Mouse (Mus musculus): ENCODE results near the gene Kri1. TPM values are rescaled to one million over a fixed set of nuclear protein-coding genes. Genes with fewer than 3 reads are reported as not detected.
"Not testable (repeated sequence)": the region's sequence is repeated elsewhere in the genome, so short reads cannot be mapped to it uniquely, and the experiment has no call there.

Gene Kri1
- 100 to 1,000 TPM in 23 of 26 experiments, 10 to 100 TPM in 3; 86.2 to 201 (median 143) TPM for total RNA-seq (2018; cell fraction: chromatin; rRNA removed)
- total RNA-seq (2018; cell fraction: cytosol; rRNA removed): 10 to 100 TPM; 19.2 to 38.5 (median 29.8) TPM
- 100 to 1,000 TPM in 4 of 26 experiments, 10 to 100 TPM in 22; 43.4 to 123 (median 71.4) TPM for total RNA-seq (2018; cell fraction: nucleus; rRNA removed)
- polyA plus RNA-seq (2018): 26.4 to 51.5 TPM (median 40.3 TPM) in 3 replicates

DNA sequence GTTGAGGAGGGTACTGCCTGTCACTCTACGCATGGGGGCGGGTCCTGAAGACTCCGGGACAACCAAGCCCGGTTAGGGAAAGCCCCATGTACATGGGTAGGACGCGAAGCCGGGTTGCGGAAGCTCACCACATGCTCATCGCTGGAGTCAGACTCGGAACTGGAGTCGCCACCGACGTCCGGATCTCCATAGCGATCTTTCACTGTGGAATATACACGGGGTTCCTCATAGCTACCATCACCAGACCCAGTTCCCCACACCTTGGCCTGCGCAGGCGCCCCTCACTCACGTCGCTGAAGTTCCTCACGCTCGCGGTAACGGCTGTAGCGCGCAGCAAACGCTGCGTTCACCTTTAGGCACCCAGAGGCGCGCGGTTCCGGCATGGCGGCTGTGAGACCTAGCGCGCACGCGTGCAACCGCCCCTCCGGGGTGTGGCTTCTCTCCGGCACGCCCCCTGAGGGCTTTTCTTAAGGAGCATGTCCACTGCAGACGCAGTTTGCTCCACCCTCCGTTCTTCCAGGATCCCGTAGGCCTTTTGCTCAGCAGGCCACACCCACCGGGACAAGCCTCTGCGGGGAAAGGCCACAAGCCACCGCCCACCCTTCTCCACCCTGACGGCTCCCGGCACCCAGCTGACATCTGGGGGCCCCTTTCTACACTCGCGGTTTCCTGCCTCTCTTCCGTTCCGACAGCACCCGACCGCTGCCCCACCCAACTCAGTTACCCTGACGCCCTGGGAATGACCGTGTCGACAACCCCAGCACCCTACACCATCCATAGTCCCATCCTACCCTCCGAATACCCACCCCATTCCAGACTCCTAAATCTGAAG lies at the start of gene Kri1:
Gene Kri1, minus strand, starts transcription at position 399 of the 832 bp plus-strand sequence.
- 0% methylated on average over 57 of the region's 59 CpGs for WGBS (ENCODE audit: missing documents)
- Histone ChIP-seq H3K36me3 (ENCODE audit: inconsistent target) (peaks cover 21% of the 10 kb centered on the region), H3K4me3 (ENCODE audit: inconsistent target) (peak within 1 kb of the TSS; percentile 73), H3K79me2 (ENCODE audit: inconsistent target) (peaks cover 51% of the 10 kb centered on the region), H3K27ac (peak within 1 kb of the TSS; percentile 85)

DNA sequence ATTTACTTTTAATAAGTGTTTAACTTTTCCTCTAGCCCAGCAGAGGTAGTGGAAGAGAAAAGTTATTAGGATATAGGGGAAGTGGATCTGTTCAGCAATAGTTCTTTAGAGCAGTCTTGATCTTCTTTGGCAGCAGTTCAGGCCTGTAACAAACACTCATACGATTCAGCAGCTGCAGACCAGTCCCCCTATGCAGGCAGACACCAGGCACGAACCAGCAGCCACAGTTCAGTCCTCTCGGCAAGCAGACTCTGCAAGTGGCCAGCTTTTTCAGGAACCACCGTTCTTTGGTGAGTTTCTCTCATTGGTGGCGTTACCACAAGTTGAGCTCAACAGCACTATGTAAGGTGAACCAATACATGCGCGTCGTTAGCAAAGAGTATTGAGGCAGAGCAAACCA lies 48.7 kb upstream of the Kri1 start:
- no peak overlapping the region for H3K27ac ChIP-seq
- WGBS (ENCODE audit: missing documents): 88% methylated on average over 8 of the region's 8 CpGs
- H3K79me2 ChIP-seq (ENCODE audit: inconsistent target): peaks cover 34% of the 10 kb centered on the region; the same call in 1 of the 2 replicates
- peaks cover 2% of the 10 kb centered on the region; the same call in 1 of the 2 replicates for H3K36me3 ChIP-seq (ENCODE audit: inconsistent target)
- no peak overlapping the region for H3K4me3 ChIP-seq (ENCODE audit: inconsistent target)

DNA sequence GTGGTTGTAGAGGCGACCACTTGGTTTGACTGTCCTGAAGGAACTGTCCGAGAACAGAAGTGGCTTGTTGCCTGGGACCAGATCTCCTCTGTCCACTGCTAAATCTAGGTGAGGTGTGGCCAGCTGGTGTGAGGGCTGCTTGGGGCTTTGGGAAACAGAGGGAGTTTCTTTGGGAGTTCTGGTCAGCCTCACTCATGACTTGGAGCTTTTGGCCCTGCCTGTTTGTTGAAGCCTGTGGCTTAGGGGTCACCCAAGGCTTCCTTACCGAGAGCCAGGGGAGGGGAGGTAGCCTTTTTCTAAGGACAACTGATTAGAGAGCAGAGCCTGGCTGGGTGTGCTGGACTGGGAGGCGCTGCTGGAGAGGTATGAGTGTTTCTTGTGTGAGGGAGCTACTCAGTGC lies 47.6 kb upstream of the Kri1 start:
- Histone ChIP-seq H3K36me3 (ENCODE audit: inconsistent target) (no peaks in the 10 kb centered on the region), H3K79me2 (ENCODE audit: inconsistent target) (peaks cover 44% of the 10 kb centered on the region), H3K27ac (no peak overlapping the region), H3K4me3 (ENCODE audit: inconsistent target) (no peak overlapping the region)
- 79% methylated on average over 4 of the region's 4 CpGs for WGBS (ENCODE audit: missing documents)

DNA sequence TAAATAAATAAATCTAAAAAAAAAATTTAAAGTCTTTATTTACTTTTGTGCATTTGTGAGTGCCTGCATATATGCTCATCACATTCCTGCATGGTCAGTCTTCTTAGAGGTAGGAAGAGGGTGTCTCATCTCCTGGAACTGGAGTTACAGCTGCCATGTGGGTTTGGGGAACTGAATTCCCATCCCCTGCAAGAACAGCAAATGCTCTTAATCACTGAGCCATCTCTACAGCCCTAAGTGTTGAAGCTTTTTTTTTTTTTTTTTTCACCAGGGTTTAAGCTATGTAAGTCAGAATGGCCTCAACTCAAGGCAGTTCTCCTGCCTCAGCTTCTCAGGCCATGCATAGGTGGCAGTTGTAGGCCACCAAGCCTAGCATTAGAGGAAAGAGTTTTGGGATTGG lies 47.0 kb upstream of the Kri1 start:
- Histone ChIP-seq H3K27ac (no peak overlapping the region), H3K4me3 (ENCODE audit: inconsistent target) (no peak overlapping the region), H3K36me3 (ENCODE audit: inconsistent target) (no peaks in the 10 kb centered on the region), H3K79me2 (ENCODE audit: inconsistent target) (peaks cover 50% of the 10 kb centered on the region)

DNA sequence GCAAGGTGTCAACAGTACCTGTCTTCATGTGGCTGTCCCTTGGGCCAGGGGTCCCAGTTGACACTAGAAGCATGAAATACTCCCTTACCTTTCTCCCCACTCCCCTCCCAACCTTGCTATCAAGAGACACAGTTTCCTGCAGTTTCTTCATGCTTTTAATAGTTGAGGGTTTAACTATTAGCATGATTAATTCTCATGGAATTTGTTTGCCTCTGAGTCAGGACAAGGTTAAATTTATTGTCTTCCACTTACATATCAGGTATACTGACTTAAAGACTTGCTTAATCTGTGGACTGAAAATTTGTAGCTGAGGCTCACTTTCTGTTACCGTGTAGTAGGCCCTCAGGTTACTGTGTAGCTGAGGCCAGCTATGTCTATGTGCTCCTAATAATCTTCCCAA lies 45.8 kb upstream of the Kri1 start:
- 94% methylated on average over 1 of the region's 1 CpGs for WGBS (ENCODE audit: missing documents)
- no peak overlapping the region for H3K27ac ChIP-seq

DNA sequence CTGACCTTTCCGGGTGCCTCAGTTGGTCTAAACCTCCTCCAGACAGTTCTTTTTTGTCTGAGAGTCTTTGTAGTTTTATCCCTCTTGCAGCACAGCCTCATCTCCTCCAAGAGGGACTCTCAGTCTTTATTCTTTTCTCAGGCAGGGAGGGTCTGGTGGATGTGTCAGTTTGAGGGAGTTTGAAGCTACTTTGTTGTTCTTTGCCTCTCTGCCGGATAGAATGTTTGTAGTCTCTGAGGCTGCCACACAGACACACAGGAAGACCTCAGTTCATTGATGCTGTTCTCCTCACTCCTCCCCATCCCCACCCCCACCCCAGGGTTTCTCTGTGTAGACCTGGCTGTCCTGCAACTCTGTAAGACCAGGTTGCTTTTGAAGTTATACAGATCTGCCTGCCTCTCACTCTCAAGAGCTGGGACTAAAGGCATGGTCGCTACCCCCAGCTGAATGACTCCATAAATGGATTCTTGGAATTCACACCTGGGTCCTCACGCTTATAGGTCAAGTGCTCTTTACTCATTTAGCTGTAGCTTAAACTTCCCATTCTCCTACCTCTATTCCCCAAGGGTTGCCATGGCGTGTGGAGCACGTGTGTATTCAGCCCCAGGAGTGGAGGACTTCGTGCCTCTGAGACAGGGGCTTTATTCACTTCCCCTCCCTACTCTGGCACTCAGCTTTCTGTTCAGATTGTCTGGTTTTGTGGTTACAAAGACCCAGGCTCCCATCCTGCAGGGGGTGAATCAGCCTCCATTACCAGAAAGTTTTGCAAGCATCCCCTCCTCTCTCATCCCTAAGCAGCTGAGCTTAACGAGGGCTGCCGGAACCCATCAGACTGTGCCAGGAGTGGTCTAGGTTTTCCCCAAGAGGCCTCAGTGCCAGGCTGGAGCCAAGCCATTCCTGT lies 44.6 kb upstream of the Kri1 start:
- 28% methylated on average over 9 of the region's 9 CpGs for WGBS (ENCODE audit: missing documents)
- H3K27ac ChIP-seq: no peak overlapping the region
- H3K79me2 ChIP-seq (ENCODE audit: inconsistent target): peaks cover 67% of the 10 kb centered on the region
- H3K4me3 ChIP-seq (ENCODE audit: inconsistent target): no peak overlapping the region
- no peaks in the 10 kb centered on the region for H3K36me3 ChIP-seq (ENCODE audit: inconsistent target)

More for the DNA sequence above, 45.8 kb upstream of the Kri1 start:
- Histone ChIP-seq H3K36me3 (ENCODE audit: inconsistent target) (no peaks in the 10 kb centered on the region), H3K79me2 (ENCODE audit: inconsistent target) (peaks cover 61% of the 10 kb centered on the region), H3K4me3 (ENCODE audit: inconsistent target) (no peak overlapping the region)

DNA sequence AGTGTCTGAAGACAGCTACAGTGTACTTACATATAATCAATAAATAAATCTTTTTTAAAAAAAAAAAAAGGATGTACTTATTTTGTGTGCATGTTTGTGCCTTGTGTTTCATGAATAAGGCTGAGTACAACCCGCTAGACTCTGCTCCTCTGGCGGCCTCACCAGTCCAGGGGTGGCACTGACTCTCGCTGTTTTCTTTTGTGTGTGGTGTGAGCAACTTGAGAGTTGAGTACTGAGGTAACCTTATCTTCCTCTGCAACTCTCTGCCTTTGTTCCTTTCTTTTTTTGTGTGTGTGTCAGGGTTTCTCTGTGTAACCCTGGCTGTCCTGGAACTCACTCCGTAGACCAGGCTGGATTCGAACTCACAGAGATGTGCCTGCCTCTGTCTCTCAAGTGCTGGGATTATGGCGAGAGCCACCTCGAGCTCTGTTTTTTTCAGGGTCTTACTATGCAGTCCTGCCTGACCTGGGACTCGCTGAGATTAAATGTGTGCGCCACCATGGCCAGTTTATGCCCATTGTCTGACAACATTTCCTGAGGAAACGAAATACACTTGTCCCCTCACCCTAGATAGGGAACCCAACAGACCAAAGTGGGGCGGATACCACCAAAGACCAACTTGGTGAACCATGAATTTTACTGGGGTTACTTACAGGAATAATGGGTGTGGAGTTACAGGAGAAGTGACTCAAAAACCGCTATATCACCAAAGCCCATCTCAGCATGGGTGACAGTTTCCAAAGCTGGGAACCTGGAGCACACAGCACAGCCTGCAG lies 43.8 kb upstream of the Kri1 start:
- Histone ChIP-seq H3K27ac (no peak overlapping the region), H3K79me2 (ENCODE audit: inconsistent target) (peaks cover 75% of the 10 kb centered on the region), H3K36me3 (ENCODE audit: inconsistent target) (no peaks in the 10 kb centered on the region), H3K4me3 (ENCODE audit: inconsistent target) (no peak overlapping the region)
- 56% methylated on average over 12 of the region's 12 CpGs for WGBS (ENCODE audit: missing documents)

DNA sequence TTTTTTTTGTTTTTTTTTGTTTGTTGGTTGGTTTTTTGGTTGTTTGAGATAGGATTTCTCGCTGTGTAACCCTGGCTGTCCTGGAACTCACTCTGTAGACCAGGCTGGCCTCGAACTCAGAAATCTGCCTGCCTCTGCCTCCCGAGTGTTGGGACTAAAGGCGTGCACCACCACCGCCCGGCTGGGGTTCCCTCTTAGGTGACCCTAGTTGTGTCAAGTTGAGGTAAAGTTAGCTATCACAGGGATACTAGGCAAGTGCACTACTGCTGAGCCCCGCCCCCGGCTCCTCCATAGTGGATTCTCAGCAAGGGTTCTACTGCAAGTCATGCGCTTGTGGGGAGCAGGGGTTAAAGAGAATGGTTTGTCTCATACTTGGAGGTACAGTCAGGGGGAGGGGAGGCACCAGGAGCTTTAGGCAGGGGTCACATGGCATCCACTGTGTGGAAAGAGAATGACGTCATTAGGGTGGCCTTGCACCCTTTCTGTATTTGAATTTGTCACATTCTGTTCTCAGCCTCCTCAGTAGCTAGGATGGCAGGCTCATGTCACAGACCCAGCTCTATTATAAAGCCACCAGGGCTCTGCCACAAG lies 42.0 kb upstream of the Kri1 start:
- Histone ChIP-seq H3K27ac (no peak overlapping the region), H3K4me3 (ENCODE audit: inconsistent target) (no peak overlapping the region), H3K36me3 (ENCODE audit: inconsistent target) (no peaks in the 10 kb centered on the region), H3K79me2 (ENCODE audit: inconsistent target) (peaks cover 81% of the 10 kb centered on the region)
- 91% methylated on average over 10 of the region's 10 CpGs for WGBS (ENCODE audit: missing documents)

DNA sequence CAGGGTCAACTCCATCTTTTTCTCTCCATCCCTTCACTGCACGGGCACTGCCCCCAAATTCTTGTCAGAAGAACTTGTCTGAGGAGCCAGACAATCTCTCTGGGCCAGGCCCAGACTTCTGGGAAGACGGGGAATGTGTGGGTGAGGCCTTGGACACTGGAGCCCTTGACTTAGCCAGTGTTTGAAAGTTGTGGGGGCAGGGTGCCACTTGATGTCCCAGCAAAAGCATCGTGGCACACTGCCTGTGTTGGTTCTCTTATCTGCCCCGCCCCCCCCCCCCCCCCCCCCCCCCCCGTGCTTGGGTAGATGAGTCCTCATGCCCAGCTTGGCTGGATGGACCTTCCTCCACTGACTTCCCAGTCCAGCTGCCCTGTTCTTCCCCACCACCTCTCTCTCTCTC lies 41.3 kb upstream of the Kri1 start:
- WGBS (ENCODE audit: missing documents): 54% methylated on average over 3 of the region's 5 CpGs
- Histone ChIP-seq H3K36me3 (ENCODE audit: inconsistent target) (no peaks in the 10 kb centered on the region), H3K4me3 (ENCODE audit: inconsistent target) (no peak overlapping the region), H3K27ac (no peak overlapping the region), H3K79me2 (ENCODE audit: inconsistent target) (peaks cover 81% of the 10 kb centered on the region)

DNA sequence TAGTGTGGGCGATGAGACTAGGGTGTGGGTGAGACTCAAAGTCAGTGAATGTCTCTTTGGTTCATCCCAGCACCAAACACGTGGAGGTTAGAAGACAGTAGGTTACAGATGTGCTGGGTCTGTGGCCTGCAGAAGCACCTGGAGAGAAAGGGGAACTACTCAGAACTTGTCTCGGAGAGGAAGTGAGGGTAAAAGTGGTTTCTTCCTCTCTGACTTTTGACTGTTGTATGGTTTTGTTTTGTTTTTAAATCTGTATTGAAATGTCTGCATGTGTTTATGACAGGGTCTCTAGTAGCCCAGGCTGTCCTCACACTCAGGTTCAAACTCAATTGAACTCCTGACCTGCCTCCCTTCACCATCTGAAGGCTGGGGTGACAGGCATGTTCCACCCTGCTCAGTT lies 40.3 kb upstream of the Kri1 start:
- H3K79me2 ChIP-seq (ENCODE audit: inconsistent target): peaks cover 83% of the 10 kb centered on the region
- H3K36me3 ChIP-seq (ENCODE audit: inconsistent target): no peaks in the 10 kb centered on the region
- no peak overlapping the region for H3K4me3 ChIP-seq (ENCODE audit: inconsistent target)
- no peak overlapping the region for H3K27ac ChIP-seq
- 15% methylated on average over 3 of the region's 3 CpGs for WGBS (ENCODE audit: missing documents)

DNA sequence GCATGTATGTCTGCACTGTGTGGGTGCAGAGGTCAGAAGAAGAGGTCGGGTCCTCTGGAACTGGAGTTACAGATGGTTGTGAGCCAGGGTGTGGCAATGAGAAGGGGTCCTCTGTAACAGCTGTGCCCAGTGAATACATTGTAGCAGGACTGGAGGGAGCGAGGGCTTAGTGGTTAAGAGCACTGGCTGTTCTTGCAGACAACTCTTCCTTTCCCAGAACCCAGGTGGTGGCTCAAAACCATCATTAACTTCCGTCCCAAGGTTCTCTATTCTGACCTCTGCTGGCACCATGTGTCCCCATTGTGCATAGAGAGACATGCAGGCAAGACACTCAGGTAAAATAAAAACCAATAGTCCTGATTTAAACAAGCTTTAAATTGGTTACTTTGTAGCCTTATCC lies 39.8 kb upstream of the Kri1 start:
- WGBS (ENCODE audit: missing documents): 24% methylated on average over 3 of the region's 3 CpGs
- H3K27ac ChIP-seq: no peak overlapping the region

DNA sequence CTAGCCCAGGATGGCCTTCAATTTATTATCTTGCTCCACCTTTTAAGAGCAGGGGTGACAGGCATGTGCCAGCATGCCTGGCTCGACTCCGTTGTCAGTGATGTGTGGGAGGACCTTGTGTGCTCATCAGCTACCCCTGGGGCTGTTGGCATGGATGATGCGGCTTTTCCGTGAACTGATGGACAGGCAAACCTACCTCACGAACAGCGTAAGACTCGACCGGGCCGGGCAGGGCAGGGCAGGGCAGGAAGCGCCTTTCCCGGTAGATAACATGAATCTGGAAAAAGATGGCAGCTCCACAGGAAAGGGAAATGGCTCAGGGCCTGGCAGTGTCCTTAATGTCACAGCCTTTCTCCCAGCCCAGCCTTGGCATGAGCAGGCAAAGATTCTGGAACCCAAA lies 36.5 kb upstream of the Kri1 start:
- Histone ChIP-seq H3K36me3 (ENCODE audit: inconsistent target) (no peaks in the 10 kb centered on the region), H3K79me2 (ENCODE audit: inconsistent target) (peaks cover 79% of the 10 kb centered on the region), H3K4me3 (ENCODE audit: inconsistent target) (no peak overlapping the region), H3K27ac (no peak overlapping the region)
- WGBS (ENCODE audit: missing documents): 86% methylated on average over 11 of the region's 11 CpGs

More for the DNA sequence above, 39.8 kb upstream of the Kri1 start:
- Histone ChIP-seq H3K79me2 (ENCODE audit: inconsistent target) (peaks cover 87% of the 10 kb centered on the region), H3K4me3 (ENCODE audit: inconsistent target) (no peak overlapping the region), H3K36me3 (ENCODE audit: inconsistent target) (no peaks in the 10 kb centered on the region)

DNA sequence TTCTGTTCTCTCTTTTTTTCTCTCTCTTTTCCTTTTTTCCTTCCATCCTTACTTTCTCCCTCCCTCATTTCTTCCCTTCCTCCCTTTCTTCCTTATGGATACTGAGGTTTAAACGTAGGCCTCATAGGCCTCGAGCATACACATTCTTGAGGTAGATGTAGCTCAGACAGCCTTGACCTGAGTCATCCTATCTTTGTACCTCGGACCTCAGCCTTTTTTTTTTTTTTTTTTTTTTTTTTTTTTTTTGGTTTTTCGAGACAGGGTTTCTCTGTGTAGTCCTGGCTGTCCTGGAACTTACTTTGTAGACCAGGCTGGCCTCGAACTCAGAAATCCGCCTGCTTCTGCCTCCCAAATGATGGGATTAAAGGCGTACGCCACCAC lies 35.1 kb upstream of the Kri1 start:
- H3K27ac ChIP-seq; H3K36me3 ChIP-seq (ENCODE audit: inconsistent target); H3K4me3 ChIP-seq (ENCODE audit: inconsistent target): not testable (repeated sequence)
- WGBS (ENCODE audit: missing documents): 100% methylated on average over 4 of the region's 8 CpGs
- H3K79me2 ChIP-seq (ENCODE audit: inconsistent target): peaks cover 72% of the 10 kb centered on the region

Measured in macrophage (primary cell).